Mouse (Mus musculus): ENCODE measurements around the gene Ticam1. TPM values are rescaled to one million over a fixed set of nuclear protein-coding genes. Genes with fewer than 3 reads are reported as not detected.

Ticam1 gene
- 1.5 and 1.7 TPM in 2 replicates for polyA plus RNA-seq (2015; fragmentation: Nextera tagmentation; extraction: Ambion mirVana)

DNA sequence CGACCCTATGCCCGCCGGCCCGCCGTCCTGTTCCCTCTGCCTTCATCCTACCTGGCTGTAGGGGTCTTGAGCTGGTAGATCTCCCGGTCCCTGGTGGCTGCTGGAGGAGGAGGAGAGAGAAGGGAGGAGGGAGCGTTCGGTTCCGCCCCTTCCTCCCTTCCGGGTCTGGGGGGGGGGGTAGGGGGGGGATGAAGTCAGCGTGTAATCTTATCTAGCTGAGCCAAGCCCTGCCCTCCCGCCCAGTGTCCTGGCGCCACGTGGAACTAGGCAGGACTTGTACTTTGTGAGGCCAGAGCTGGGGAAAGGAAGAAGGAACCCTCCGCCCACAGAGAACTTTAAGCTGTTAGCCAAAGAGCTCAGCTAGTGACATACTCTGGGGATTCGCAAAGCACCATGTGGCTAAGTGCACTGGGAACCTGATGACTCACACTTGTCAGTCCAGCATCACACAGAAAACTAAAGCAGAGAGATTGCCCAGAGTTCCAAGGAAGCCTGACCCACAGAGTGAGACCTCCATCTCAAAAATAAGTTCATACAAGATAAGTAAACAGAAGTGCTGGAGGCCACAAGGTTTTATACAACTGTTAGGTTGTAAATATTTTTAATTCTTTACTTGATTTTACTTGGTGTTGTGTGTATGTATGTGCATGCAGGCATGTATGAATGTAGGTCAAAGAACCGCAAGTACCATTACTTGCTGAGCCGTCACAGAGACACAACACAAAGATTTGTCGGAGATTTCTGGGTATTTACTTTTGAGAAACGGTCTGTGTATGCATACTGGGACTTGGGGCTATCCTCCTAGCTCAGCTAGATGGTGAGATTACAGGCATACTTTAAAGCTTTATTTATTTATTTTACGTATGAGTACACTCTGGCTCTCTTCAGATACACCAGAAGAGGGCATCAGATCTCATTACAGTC lies at the start of gene Ticam1:
Ticam1 (minus strand) TSS at position 144 of the 924 bp plus-strand sequence.
- Histone ChIP-seq H3K4me1 (replicated peaks) (peaks cover 21% of the 10 kb centered on the region), H3K4me2 (peak within 1 kb of the TSS; percentile 61), H3K4me3 (peak within 1 kb of the TSS; percentile 42), H3K9me3 (no peaks in the 10 kb centered on the region), H3K27ac (replicated peaks) (peak within 1 kb of the TSS; percentile 62), H3K9ac (peak within 1 kb of the TSS; percentile 72), H3K27me3 (no peaks in the 10 kb centered on the region), H3K36me3 (peaks cover 5% of the 10 kb centered on the region; the same call in 1 of the 2 replicates)
- WGBS, result 9% methylated on average over 21 of the region's 21 CpGs
- ATAC-seq (ENCODE audit: low read depth), result peak; percentile 78

DNA sequence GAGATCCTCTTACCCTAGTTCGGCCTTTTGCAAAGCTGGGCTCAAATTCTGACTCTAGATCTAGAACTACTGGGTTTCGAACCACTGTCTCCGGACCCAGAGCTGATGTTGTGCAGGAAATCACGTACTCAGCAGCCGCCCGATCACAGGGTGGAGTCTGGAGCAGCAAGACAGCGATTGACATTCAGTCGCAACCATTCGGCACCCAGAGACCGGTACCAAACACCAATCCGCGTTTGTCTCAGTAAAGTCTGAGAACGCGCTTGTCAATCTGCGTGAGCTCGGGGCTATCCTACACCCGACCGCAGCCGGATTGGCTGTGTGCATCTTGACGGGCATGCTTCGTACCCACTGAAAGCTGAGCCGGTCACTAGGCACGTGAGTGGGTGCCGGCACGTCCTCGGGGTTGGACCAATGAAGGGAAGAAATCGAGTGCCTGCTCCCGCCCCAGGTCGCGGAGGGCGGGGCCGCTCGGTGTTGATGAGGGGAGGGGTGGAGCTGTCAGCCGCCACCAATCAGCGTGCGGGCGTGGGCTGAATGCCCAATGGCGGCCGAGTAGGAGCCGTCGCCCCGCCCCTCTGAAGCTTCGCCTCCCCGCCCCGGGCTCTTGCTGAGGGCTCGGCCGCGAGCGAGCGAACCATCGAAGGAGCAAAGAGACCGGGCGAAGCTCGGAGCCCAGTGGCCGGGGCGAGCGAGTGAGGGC lies 49.0 kb upstream of the Ticam1 start, which contains the start of gene Kdm4b:
Kdm4b (plus strand) TSS at position 613 of the 703 bp plus-strand sequence.
- H3K4me2 ChIP-seq, result peak within 1 kb of the TSS; percentile 78
- peak within 1 kb of the TSS; percentile 93 for H3K4me3 ChIP-seq
- WGBS, result 1% methylated on average over 55 of the region's 57 CpGs
- H3K9ac ChIP-seq, result peak within 1 kb of the TSS; percentile 97
- peak; percentile 100 for ATAC-seq (ENCODE audit: low read depth)
- H3K9me3 ChIP-seq, result no peaks in the 10 kb centered on the region
- H3K27me3 ChIP-seq, result no peaks in the 10 kb centered on the region
- peaks cover 39% of the 10 kb centered on the region for H3K4me1 ChIP-seq (replicated peaks)
- H3K36me3 ChIP-seq, result peaks cover under 1% of the 10 kb centered on the region; the same call in 1 of the 2 replicates
- H3K27ac ChIP-seq (replicated peaks), result peak within 1 kb of the TSS; percentile 97

DNA sequence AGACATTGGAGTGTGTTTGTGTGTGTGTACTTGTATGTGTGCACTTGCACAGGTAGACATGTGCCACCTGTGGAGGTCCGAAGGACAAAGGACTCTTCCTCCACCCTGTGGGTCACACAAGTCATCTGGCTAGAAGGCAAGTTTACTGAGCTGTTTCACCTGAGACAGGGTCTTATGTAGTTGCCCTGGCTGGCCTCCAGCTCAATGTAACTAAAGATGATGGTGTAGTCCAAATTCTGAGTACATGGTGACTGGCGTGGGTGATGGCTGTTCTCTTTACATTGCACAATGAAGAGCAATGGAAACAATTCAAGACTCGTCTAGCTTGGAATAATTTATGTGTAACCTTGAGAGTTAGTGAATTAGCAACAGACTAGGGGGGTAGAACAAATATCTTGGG lies 47.8 kb upstream of the Ticam1 start:
- H3K9me3 ChIP-seq, result no peaks in the 10 kb centered on the region
- H3K27ac ChIP-seq (replicated peaks), result no peak overlapping the region
- no peak for ATAC-seq (ENCODE audit: low read depth)
- 61% methylated on average over 3 of the region's 3 CpGs for WGBS
- H3K27me3 ChIP-seq, result no peaks in the 10 kb centered on the region
- H3K4me3 ChIP-seq, result no peak overlapping the region
- H3K36me3 ChIP-seq, result peaks cover 5% of the 10 kb centered on the region; the same call in 1 of the 2 replicates
- peaks cover 28% of the 10 kb centered on the region for H3K4me1 ChIP-seq (replicated peaks)
- H3K9ac ChIP-seq, result no peak overlapping the region
- no peak overlapping the region for H3K4me2 ChIP-seq

DNA sequence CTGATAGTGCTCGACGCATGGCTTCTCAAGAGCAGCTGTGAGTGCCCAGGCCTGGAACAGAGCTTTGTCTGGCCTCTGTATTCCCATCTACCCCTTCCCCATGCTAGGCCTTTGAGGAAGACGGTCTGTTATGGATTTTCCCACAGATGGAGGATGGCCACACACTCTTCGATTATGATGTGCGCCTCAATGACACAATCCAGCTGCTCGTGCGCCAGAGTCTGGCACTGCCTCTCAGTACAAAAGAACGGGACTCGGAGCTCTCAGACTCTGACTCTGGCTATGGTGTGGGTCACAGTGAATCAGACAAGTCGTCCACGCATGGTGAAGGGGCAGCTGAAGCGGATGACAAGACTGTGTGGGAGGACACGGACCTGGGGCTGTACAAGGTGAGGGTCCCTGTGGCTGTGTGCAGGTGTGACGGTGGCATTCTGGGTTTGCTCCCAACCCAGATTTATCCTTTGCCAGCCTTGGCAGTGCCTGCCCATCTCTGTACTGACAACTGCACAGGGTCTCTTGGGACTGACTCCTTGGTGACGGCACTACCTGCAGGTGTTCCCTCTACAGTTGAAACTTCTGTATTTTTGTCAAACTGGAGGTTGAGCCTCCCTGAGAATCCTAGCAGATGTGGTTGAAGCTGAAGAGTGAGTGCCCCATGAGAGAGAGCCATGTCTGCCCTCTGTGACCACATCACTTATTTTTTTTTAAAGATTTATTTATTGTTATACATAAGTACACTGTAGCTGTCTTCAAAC lies 32.8 kb upstream of the Ticam1 start:
- Histone ChIP-seq H3K27ac (replicated peaks) (no peak overlapping the region), H3K27me3 (no peaks in the 10 kb centered on the region), H3K4me2 (no peak overlapping the region), H3K4me3 (no peak overlapping the region), H3K9me3 (no peaks in the 10 kb centered on the region), H3K4me1 (replicated peaks) (peaks cover 24% of the 10 kb centered on the region), H3K9ac (no peak overlapping the region), H3K36me3 (peaks cover 10% of the 10 kb centered on the region; the same call in 1 of the 2 replicates)
- ATAC-seq (ENCODE audit: low read depth), result no peak
- 91% methylated on average over 15 of the region's 15 CpGs for WGBS

DNA sequence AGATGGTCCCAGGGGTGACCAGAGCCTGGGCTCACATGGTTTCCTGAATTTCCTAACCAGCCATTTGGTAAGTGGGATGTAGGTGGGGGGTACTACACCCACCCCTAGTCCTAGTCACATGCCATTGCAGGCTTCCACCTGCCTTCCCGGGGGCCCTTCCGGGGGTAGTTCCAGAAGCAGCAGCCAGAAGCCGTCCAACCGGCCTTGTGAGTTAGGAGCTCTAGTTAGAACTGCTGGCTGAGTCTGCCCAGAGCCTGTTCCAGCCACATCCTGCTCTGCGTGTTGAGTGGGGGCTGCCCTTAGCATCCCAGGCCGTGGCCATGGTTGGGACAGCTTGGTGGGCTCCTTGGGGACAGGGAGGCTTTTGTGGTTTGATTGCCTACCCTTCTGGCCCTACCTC lies 31.5 kb upstream of the Ticam1 start:
- H3K27me3 ChIP-seq, result no peaks in the 10 kb centered on the region; the same call in 1 of the 2 replicates
- no peaks in the 10 kb centered on the region for H3K9me3 ChIP-seq
- H3K9ac ChIP-seq, result no peak overlapping the region
- H3K27ac ChIP-seq (replicated peaks), result no peak overlapping the region
- H3K4me3 ChIP-seq, result no peak overlapping the region
- H3K36me3 ChIP-seq, result peaks cover 10% of the 10 kb centered on the region; the same call in 1 of the 2 replicates
- H3K4me1 ChIP-seq (replicated peaks), result peaks cover 32% of the 10 kb centered on the region
- no peak for ATAC-seq (ENCODE audit: low read depth)
- WGBS, result 82% methylated on average over 6 of the region's 6 CpGs
- H3K4me2 ChIP-seq, result no peak overlapping the region

DNA sequence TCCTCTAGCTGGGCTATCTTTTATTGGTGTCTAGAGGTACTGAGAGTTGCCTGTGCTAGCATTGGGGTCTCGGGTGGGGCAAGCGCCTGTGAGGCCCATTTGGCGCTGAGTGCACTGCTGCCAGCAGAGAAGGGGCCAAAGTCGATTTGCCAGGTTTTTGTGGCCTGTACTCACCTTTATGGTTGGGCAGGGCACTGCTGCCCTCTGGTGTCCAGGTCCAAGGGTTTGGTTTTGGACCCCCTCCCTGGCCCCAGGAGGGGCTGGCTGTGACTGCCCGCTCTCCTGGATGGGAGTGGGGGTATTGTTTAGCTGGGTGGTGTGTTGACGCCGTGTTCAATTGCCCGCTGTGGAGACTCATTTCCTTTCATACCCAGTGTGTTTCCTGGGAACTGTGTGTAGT lies 29.2 kb upstream of the Ticam1 start:
- ATAC-seq (ENCODE audit: low read depth), result no peak
- Histone ChIP-seq H3K27me3 (no peaks in the 10 kb centered on the region; the same call in 1 of the 2 replicates), H3K4me2 (peak overlapping the region; percentile 90), H3K4me3 (no peak overlapping the region), H3K9ac (no peak overlapping the region), H3K36me3 (no peaks in the 10 kb centered on the region), H3K9me3 (no peaks in the 10 kb centered on the region), H3K27ac (replicated peaks) (no peak overlapping the region), H3K4me1 (replicated peaks) (peaks cover 40% of the 10 kb centered on the region)
- 67% methylated on average over 8 of the region's 8 CpGs for WGBS

DNA sequence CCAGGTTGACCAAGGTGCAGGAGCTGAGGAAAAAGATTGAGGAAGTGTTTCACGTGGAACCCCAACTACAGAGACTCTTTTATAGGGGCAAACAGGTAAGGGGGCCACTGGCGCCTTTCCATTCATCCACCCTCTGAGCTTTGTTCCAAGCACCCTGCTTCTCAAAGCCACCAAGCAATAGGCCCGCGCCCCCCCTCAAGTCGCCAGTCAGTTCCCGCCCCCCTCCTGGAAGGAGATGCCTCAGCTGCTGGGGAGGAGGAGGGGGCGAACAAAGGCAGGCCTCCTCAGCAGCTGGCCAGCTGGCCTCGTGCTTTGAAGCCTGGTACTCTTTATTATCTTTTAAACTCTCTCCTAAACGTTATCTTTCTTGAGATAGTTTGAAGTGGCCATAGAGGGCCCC lies 28.6 kb upstream of the Ticam1 start:
- WGBS, result 25% methylated on average over 9 of the region's 9 CpGs
- Histone ChIP-seq H3K4me1 (replicated peaks) (peaks cover 40% of the 10 kb centered on the region), H3K4me3 (peak overlapping the region; percentile 74), H3K4me2 (peak overlapping the region; percentile 90), H3K27me3 (no peaks in the 10 kb centered on the region; the same call in 1 of the 2 replicates), H3K27ac (replicated peaks) (no peak overlapping the region), H3K36me3 (no peaks in the 10 kb centered on the region), H3K9me3 (no peaks in the 10 kb centered on the region), H3K9ac (peak overlapping the region; percentile 74)
- no peak for ATAC-seq (ENCODE audit: low read depth)

DNA sequence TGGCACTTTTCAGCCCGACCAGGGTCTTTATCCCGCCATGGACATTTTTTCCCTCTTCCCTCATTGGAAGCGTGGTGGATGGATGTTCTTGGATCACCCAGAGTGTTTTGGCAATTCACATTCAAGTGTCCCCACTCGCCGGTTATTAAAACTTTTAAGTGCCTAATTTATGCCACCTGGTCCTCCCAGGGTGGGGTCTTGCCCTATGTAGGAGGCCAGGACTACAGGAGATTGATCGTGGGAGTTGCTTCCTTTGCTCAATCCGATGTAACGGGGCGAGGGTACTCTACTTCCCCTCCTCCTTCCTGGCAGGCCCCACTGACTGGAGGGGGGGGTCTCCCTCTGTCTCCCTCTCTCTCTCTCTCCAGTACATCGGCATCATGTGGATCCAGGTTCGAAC lies 28.1 kb upstream of the Ticam1 start:
- H3K36me3 ChIP-seq, result no peaks in the 10 kb centered on the region
- ATAC-seq (ENCODE audit: low read depth), result peak; percentile 36
- 14% methylated on average over 11 of the region's 11 CpGs for WGBS
- peaks cover 40% of the 10 kb centered on the region for H3K4me1 ChIP-seq (replicated peaks)
- H3K27me3 ChIP-seq, result no peaks in the 10 kb centered on the region; the same call in 1 of the 2 replicates
- peak overlapping the region; percentile 90 for H3K4me2 ChIP-seq
- peak overlapping the region; percentile 74 for H3K4me3 ChIP-seq
- peak overlapping the region; percentile 74 for H3K9ac ChIP-seq
- no peaks in the 10 kb centered on the region for H3K9me3 ChIP-seq
- H3K27ac ChIP-seq (replicated peaks), result no peak overlapping the region

DNA sequence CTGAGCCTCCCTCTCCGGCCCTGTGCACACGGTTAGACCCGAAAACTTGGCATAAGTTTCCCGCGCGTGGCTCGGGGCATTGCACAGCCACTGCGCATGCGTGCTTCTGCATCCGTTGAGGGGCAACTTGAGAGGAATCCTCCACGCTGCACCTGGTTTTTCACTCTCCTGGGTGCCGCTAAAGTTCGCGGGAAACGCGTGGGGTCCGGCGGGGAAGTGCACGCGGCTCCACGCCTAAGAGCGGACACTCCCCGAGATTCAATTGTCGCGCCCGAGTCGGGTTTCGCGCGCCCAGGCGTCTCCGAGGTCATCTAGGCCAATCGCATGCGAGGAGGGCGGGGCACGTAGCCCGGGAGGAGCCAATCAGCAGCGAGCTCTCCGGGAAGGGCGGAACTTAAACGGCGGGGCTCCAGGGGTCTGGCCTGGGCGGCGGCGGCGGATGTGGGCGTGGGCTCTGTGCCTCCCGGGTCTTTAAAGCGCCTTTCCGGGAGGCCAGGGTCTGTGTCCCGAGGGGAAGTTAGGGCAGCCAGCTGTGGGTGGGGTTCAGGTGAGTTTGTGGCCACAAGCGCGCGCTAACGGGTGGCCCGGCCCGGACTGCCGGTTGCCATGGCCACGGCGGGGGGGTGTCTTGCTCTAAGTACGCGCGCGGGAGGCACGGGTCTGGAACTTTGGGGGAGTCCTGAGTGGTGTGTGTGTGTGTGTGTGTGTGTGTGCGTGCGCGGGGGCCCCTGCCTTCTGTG lies 27.4 kb upstream of the Ticam1 start:
- Histone ChIP-seq H3K9ac (peak overlapping the region; percentile 74), H3K4me1 (replicated peaks) (peaks cover 40% of the 10 kb centered on the region), H3K27me3 (no peaks in the 10 kb centered on the region; the same call in 1 of the 2 replicates), H3K4me3 (peak overlapping the region; percentile 74), H3K36me3 (no peaks in the 10 kb centered on the region), H3K27ac (replicated peaks) (0 out of 2 replicates have a peak overlapping the region, but pooled peaks have one; percentile 13), H3K4me2 (peak overlapping the region; percentile 90), H3K9me3 (no peaks in the 10 kb centered on the region)
- WGBS, result under 1% methylated on average over 68 of the region's 68 CpGs
- ATAC-seq (ENCODE audit: low read depth), result peak; percentile 96

DNA sequence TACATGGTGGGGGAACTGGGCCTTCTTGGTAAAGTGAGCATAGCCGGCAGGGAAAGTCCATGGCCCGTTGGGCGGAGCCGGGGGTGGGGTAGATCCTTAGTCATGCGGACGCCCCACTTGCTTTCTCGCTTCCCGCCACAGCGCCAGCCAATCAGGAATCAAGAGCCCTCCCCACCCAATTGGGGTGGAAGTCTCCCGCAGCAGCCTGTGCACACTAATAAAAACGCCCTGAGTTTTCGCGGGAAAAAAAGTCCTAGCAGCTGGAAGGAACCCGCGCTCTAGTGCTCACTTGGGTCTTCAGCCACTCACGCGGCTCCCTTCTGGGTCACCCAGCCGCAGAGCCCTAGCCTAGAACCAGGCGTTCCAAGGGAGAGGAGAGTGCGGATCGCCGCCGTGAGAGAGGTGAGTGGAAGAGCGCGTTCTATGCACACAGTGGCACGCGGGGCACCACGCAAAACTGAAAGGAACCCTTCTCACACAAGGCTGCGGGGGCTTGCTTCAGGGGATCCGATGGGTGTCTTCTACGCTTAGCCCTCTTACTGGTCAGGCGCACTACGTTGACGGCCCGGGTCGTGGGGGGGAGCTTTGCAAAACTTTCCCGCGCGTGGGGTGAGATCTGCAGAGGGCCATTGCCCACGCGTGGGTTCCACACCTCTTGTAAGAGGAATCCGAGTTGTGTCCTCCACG lies 26.7 kb upstream of the Ticam1 start, which contains the start of gene Uhrf1:
Uhrf1 (plus strand) TSS at position 162 of the 687 bp plus-strand sequence.
- Histone ChIP-seq H3K4me2 (peak within 1 kb of the TSS; percentile 90), H3K27me3 (no peaks in the 10 kb centered on the region; the same call in 1 of the 2 replicates), H3K27ac (replicated peaks) (0 out of 2 replicates have a peak within 1 kb of the TSS, but pooled peaks have one; percentile 13), H3K4me3 (peak within 1 kb of the TSS; percentile 74), H3K4me1 (replicated peaks) (peaks cover 40% of the 10 kb centered on the region), H3K9ac (peak within 1 kb of the TSS; percentile 74), H3K9me3 (no peaks in the 10 kb centered on the region), H3K36me3 (no peaks in the 10 kb centered on the region)
- WGBS, result under 1% methylated on average over 43 of the region's 43 CpGs
- peak; percentile 42 for ATAC-seq (ENCODE audit: low read depth)
